Mouse (Mus musculus) heart, embryonic 11.5 days (tissue): Measurements from ENCODE around the gene Ptpn3. TPM values are rescaled to one million over a fixed set of nuclear protein-coding genes. Genes with fewer than 3 reads are reported as not detected.

Source experiments
- ATAC-seq: fragments of 200-750 bp; cut with Nextera tagmentation; replicated peaks from 2 replicates; pipeline ENCODE4 v1.8.0; 2017; ENCODE audit warnings: moderate library complexity; ENCODE audit not compliant: insufficient number of reproducible peaks, low FRiP score, low TSS enrichment
- H3K27ac ChIP-seq: fragments of 300-500 bp; sonication (generic); 2 replicates; pipeline ENCODE4 v1.5.1; 2014; ENCODE audit warnings: mild to moderate bottlenecking, low read depth, low read length
- H3K27me3 ChIP-seq: fragments of 300-500 bp; sonication (generic); 2 replicates; pipeline ENCODE4 v1.6.1; 2014; ENCODE audit warnings: mild to moderate bottlenecking, low read length, mixed read lengths; ENCODE audit not compliant: control insufficient read depth, insufficient read depth
- H3K36me3 ChIP-seq: fragments of 300-500 bp; sonication (generic); 2 replicates; pipeline ENCODE4 v1.6.1; 2014; ENCODE audit warnings: mild to moderate bottlenecking, low read length, moderate library complexity, mixed read lengths; ENCODE audit not compliant: control insufficient read depth, insufficient read depth
- H3K4me1 ChIP-seq: fragments of 300-500 bp; sonication (generic); 2 replicates; pipeline ENCODE4 v1.6.1; 2014; ENCODE audit warnings: low read length; ENCODE audit not compliant: control insufficient read depth, insufficient read depth
- H3K4me2 ChIP-seq: fragments of 300-500 bp; sonication (generic); 2 replicates; pipeline ENCODE4 v1.6.1; 2014; ENCODE audit warnings: mild to moderate bottlenecking, moderate library complexity
- H3K4me3 ChIP-seq: fragments of 300-500 bp; sonication (generic); 2 replicates; pipeline ENCODE4 v1.5.1; 2014; ENCODE audit warnings: low read depth, low read length
- H3K9ac ChIP-seq: fragments of 300-500 bp; sonication (generic); 2 replicates; pipeline ENCODE4 v1.6.1; 2014; ENCODE audit warnings: mild to moderate bottlenecking, low read depth, low read length, moderate library complexity
- H3K9me3 ChIP-seq: fragments of 300-500 bp; sonication (generic); replicated peaks from 2 replicates; pipeline ENCODE4 v1.6.1; 2016; ENCODE audit warnings: low read length; ENCODE audit not compliant: control insufficient read depth
- WGBS: fragments of 180-500 bp; shearing (Covaris S2); extraction: QIAGEN DNeasy Blood & Tissue Kit; methylation state at CpG from one replicate; pipeline ENCODE4 v1.1.7; 2014; ENCODE audit not compliant: insufficient replicate concordance; 5-methylcytosine and 5-hydroxymethylcytosine counted together
- polyA plus RNA-seq: library from polyadenylated mRNA; unstranded; fragments of >200 nt; fragmentation: Nextera tagmentation; extraction: Ambion mirVana; gene quantifications from 2 replicates; pipeline ENCODE4 v1.2.1, GENCODE M21; 2014

Ptpn3 gene
- polyA plus RNA-seq, 1 experiment from 2014 or later: 1.7 TPM

GRCm38 (mm10) chr4:57285251-57285650, 16.4 kb downstream of the Ptpn3 start:
- Histone ChIP-seq H3K36me3 (no peaks in the 10 kb centered on the region), H3K4me1 (no peaks in the 10 kb centered on the region), H3K27me3 (no peaks in the 10 kb centered on the region), H3K9ac (no peak overlapping the region), H3K4me3 (no peak overlapping the region), H3K27ac (no peak overlapping the region), H3K9me3 (no peaks in the 10 kb centered on the region), H3K4me2 (no peak overlapping the region)
- ATAC-seq: no peak
- 80% methylated on average over 2 of the region's 2 CpGs for WGBS

DNA sequence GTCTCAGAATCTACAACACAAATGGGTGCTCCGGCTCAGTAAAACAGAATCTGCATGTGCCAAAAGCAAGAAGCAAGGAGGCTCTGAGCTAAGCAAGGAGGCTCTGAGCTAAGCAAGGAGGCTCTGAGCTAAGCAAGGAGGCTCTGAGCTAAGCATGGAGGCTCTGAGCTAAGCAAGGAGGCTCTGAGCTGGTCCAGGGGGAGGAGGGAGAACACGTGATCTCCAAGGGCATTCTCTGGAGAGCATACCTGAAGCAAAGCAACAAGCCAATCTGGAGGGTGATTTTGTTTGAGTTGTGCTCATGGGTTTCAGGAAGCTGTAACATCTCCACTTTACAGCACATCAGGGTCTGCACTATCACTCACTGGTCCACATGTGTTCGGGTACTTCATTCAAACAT, 18.4 kb downstream of the Ptpn3 start:
- no peak for ATAC-seq
- Histone ChIP-seq H3K36me3 (no peaks in the 10 kb centered on the region), H3K9me3 (no peaks in the 10 kb centered on the region), H3K27me3 (no peaks in the 10 kb centered on the region), H3K27ac (no peak overlapping the region), H3K4me2 (no peak overlapping the region), H3K4me1 (no peaks in the 10 kb centered on the region), H3K4me3 (no peak overlapping the region), H3K9ac (no peak overlapping the region)
- WGBS: 69% methylated on average over 3 of the region's 3 CpGs

- Histone ChIP-seq H3K9me3 (no peaks in the 10 kb centered on the region), H3K4me1 (no peaks in the 10 kb centered on the region), H3K27ac (no peak overlapping the region), H3K9ac (no peak overlapping the region), H3K27me3 (no peaks in the 10 kb centered on the region), H3K4me2 (no peak overlapping the region), H3K4me3 (no peak overlapping the region), H3K36me3 (no peaks in the 10 kb centered on the region)
- 76% methylated on average over 6 of the region's 6 CpGs for WGBS
- ATAC-seq: no peak
These were observed 19.0 kb downstream of the Ptpn3 start for GRCm38 (mm10) chr4:57282630-57283029.

DNA sequence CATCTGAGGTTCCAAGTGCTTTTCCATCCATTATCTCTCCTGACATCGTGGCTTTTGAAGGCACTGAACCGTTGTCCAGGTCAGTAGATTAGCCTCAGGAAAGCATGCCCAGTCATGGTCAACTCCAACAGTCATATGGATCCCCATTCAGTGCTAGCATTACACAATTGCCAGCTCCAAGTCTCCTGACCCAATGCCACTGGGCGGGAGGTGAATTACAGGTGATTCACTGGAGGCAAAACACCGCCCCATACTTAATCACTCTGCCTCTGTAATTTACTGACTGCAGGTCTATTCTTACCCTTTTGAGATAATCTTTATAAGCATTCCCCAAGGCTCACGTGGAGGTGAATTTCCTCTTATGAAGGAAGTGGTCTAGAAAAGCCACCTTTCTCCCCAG, 19.5 kb downstream of the Ptpn3 start:
- H3K36me3 ChIP-seq: no peaks in the 10 kb centered on the region
- no peaks in the 10 kb centered on the region for H3K27me3 ChIP-seq
- H3K27ac ChIP-seq: no peak overlapping the region
- whole genome bisulfite sequencing: 71% methylated on average over 5 of the region's 5 CpGs
- no peak overlapping the region for H3K9ac ChIP-seq
- H3K4me1 ChIP-seq: no peaks in the 10 kb centered on the region
- no peak overlapping the region for H3K4me3 ChIP-seq
- no peak overlapping the region for H3K4me2 ChIP-seq
- H3K9me3 ChIP-seq: no peaks in the 10 kb centered on the region
- no peak for ATAC-seq

- H3K9ac ChIP-seq: no peak overlapping the region
- no peaks in the 10 kb centered on the region for H3K27me3 ChIP-seq
- ATAC-seq: no peak
- no peaks in the 10 kb centered on the region for H3K9me3 ChIP-seq
- no peaks in the 10 kb centered on the region for H3K4me1 ChIP-seq
- H3K4me3 ChIP-seq: no peak overlapping the region
- H3K36me3 ChIP-seq: no peaks in the 10 kb centered on the region
- 71% methylated on average over 5 of the region's 5 CpGs for WGBS
- no peak overlapping the region for H3K4me2 ChIP-seq
- no peak overlapping the region for H3K27ac ChIP-seq
These were observed 20.7 kb downstream of the Ptpn3 start for GRCm38 (mm10) chr4:57280888-57281287.

GRCm38 (mm10) chr4:57279229-57279628, 22.4 kb downstream of the Ptpn3 start:
- H3K27me3 ChIP-seq: no peaks in the 10 kb centered on the region
- no peaks in the 10 kb centered on the region for H3K36me3 ChIP-seq
- no peak overlapping the region for H3K4me2 ChIP-seq
- H3K9ac ChIP-seq: no peak overlapping the region
- ATAC-seq: no peak
- no peak overlapping the region for H3K4me3 ChIP-seq
- no peaks in the 10 kb centered on the region for H3K9me3 ChIP-seq
- 30% methylated on average over 8 of the region's 8 CpGs for WGBS
- no peak overlapping the region for H3K27ac ChIP-seq
- no peaks in the 10 kb centered on the region for H3K4me1 ChIP-seq

GRCm38 (mm10) chr4:57278812-57279211, 22.8 kb downstream of the Ptpn3 start:
- no peak for ATAC-seq

GRCm38 (mm10) chr4:57277671-57278070, 24.0 kb downstream of the Ptpn3 start:
- no peak overlapping the region for H3K9ac ChIP-seq
- 71% methylated on average over 3 of the region's 3 CpGs for WGBS
- H3K9me3 ChIP-seq: no peaks in the 10 kb centered on the region
- no peak overlapping the region for H3K4me2 ChIP-seq
- H3K4me1 ChIP-seq: no peaks in the 10 kb centered on the region
- H3K4me3 ChIP-seq: no peak overlapping the region
- no peaks in the 10 kb centered on the region for H3K27me3 ChIP-seq
- no peak for ATAC-seq
- H3K36me3 ChIP-seq: no peaks in the 10 kb centered on the region
- no peak overlapping the region for H3K27ac ChIP-seq

More at GRCm38 (mm10) chr4:57278812-57279211, 22.8 kb downstream of the Ptpn3 start:
- no peaks in the 10 kb centered on the region for H3K4me1 ChIP-seq
- H3K27ac ChIP-seq: no peak overlapping the region
- H3K4me3 ChIP-seq: no peak overlapping the region
- H3K9ac ChIP-seq: no peak overlapping the region
- no peak overlapping the region for H3K4me2 ChIP-seq
- H3K27me3 ChIP-seq: no peaks in the 10 kb centered on the region
- 56% methylated on average over 10 of the region's 10 CpGs for WGBS
- H3K36me3 ChIP-seq: no peaks in the 10 kb centered on the region
- H3K9me3 ChIP-seq: no peaks in the 10 kb centered on the region

DNA sequence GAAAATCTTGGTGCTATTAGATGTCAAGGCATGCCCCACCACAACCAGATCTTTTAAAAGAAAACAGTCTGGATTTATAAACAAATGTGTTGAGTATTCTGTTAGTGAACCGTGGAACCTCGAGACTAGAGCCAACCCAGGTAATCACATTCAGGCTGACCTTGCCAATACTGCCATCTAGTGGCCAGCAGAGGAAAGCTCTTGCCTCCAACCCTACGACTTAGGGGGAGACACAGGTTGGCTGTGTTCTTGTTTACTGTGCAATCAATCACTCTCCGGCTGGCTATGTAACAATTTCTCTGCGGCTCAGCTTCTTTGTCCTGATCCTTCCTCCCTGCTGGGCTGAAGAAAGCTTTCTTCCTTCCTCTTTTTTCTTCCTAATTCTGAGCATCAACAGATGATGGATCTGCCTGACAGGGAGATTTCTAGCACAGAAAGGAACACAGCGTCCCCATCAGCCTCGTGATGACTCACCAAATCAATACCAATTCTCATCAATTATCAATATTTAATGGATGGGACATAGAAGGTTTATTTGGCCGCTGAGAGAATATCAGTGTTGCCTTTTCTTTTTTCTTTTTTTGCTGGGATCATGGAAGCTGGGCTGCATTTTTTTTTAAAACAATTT, 26.4 kb downstream of the Ptpn3 start:
- 13% methylated on average over 8 of the region's 8 CpGs for WGBS
- H3K9me3 ChIP-seq: no peaks in the 10 kb centered on the region
- H3K4me2 ChIP-seq: no peak overlapping the region
- no peak for ATAC-seq
- no peaks in the 10 kb centered on the region for H3K27me3 ChIP-seq
- H3K4me1 ChIP-seq: no peaks in the 10 kb centered on the region
- H3K4me3 ChIP-seq: no peak overlapping the region
- H3K9ac ChIP-seq: no peak overlapping the region
- H3K27ac ChIP-seq: no peak overlapping the region
- no peaks in the 10 kb centered on the region for H3K36me3 ChIP-seq
